Mouse (Mus musculus) thymus, adult 2 months (tissue): Measurements from ENCODE around the gene Gsdme.

Experiments used
- CTCF ChIP-seq: fragments of 200-500 bp; IDR thresholded peaks from 2 replicates; pipeline ENCODE4 v1.5.1; 2012; ENCODE audit warnings: mild to moderate bottlenecking, control low read depth, low read length, moderate library complexity, borderline replicate concordance; ENCODE audit not compliant: control insufficient read depth, poor library complexity, insufficient read depth; ENCODE audit errors: extremely low read depth
- POLR2A ChIP-seq: fragments of 200-500 bp; IDR thresholded peaks from 2 replicates; pipeline ENCODE4 v1.6.1; 2012; ENCODE audit warnings: mild to moderate bottlenecking, low read length, control low read depth, moderate library complexity; ENCODE audit not compliant: control insufficient read depth, poor library complexity, insufficient read depth; ENCODE audit errors: extremely low read depth

DNA sequence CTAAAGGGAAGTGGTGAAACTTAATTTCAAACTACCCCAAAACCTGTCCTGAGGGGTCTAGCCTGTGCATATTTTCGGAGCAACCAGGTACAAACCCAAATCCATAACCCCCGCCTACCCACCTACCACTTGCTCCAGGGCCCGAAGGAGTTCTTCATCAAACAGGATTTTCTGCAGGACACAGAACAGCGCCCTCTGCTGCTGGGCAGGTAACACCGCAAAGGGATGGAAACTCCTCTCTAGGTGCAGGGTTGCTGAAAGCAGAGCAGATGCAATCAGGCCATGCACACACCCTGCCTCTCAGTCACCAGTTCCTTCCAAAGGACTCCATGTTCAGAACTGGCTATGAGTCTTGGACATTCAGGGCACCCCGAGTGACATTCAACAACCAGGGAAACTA is 42.8 kb downstream of the Gsdme start:
- TF ChIP-seq CTCF (peak; percentile 86; the same call in 1 of the 2 replicates), POLR2A (no peak)
